Mouse (Mus musculus) ES-E14 (cell line): ENCODE results near the gene Ksr1. TPM values are rescaled to one million over a fixed set of nuclear protein-coding genes. Genes with fewer than 3 reads are reported as not detected.
A peak's percentile ranks its signal among the peaks of the same experiment; 100 is the strongest.

Source experiments
- DNase-seq: peaks from one replicate; pipeline ENCODE4 v3.0.0-alpha.2; 2013; ENCODE audit warnings: low read depth, low spot score
- H3K27ac ChIP-seq: 2 replicates; pipeline ENCODE4 v1.5.1; 2012; ENCODE audit warnings: low read depth, mild to moderate bottlenecking, low read length, moderate library complexity, mixed read lengths; ENCODE audit not compliant: poor library complexity, insufficient read depth, severe bottlenecking
- H3K36me3 ChIP-seq: 2 replicates; pipeline ENCODE4 v1.6.1; 2012; ENCODE audit warnings: mild to moderate bottlenecking, low read length, moderate library complexity, mixed read lengths; ENCODE audit not compliant: control insufficient read depth, poor library complexity, insufficient read depth, severe bottlenecking
- H3K4me1 ChIP-seq, 2 experiments: fragments of 150-350 bp in 1 of 2; sonication (generic) in 1 of 2; 2 replicates each; pipeline ENCODE4 v1.6.1; 2012; ENCODE audit warnings: low read length in 2 of 2, mild to moderate bottlenecking in 1 of 2, mixed read lengths in 1 of 2; ENCODE audit not compliant: control insufficient read depth in 2 of 2, insufficient read depth in 2 of 2, poor library complexity in 1 of 2
- H3K4me3 ChIP-seq, 2 experiments: fragments of 150-350 bp in 1 of 2; sonication (generic) in 1 of 2; 2 replicates each; pipeline ENCODE4 v1.5.1; 2012; ENCODE audit warnings: low read length in 2 of 2, low read depth in 1 of 2, mild to moderate bottlenecking in 1 of 2, mixed read lengths in 1 of 2; ENCODE audit not compliant: insufficient read depth in 1 of 2, poor library complexity in 1 of 2, severe bottlenecking in 1 of 2
- H3K9ac ChIP-seq: 2 replicates; pipeline ENCODE4 v1.6.1; 2012; ENCODE audit warnings: low read depth, mild to moderate bottlenecking, low read length, mixed read lengths; ENCODE audit not compliant: poor library complexity, insufficient read depth, severe bottlenecking
- H3K9me3 ChIP-seq: fragments of 150-350 bp; sonication (generic); 2 replicates; pipeline ENCODE4 v1.6.1; 2012; ENCODE audit warnings: low read depth, mild to moderate bottlenecking, low read length; ENCODE audit not compliant: control insufficient read depth, insufficient read depth
- CHD2 ChIP-seq: IDR thresholded peaks from 2 replicates; pipeline ENCODE4 v1.6.1; 2014; ENCODE audit warnings: mild to moderate bottlenecking, low read depth, low read length, inconsistent platforms
- HCFC1 ChIP-seq: IDR thresholded peaks from 2 replicates; pipeline ENCODE4 v1.6.1; 2012; ENCODE audit warnings: low read length, inconsistent platforms, borderline replicate concordance; ENCODE audit not compliant: insufficient read depth
- MAFK ChIP-seq: IDR thresholded peaks from 2 replicates; pipeline ENCODE4 v1.6.1; 2014; ENCODE audit warnings: mild to moderate bottlenecking, low read depth, low read length, inconsistent platforms; ENCODE audit not compliant: insufficient read depth
- ZC3H11A ChIP-seq: IDR thresholded peaks from 2 replicates; pipeline ENCODE4 v1.6.1; 2012; ENCODE audit warnings: low read depth, mild to moderate bottlenecking, inconsistent platforms, low read length, borderline replicate concordance
- ZNF384 ChIP-seq: IDR thresholded peaks from 2 replicates; pipeline ENCODE4 v1.6.1; 2012; ENCODE audit warnings: low read depth, low read length, inconsistent platforms
- in situ Hi-C, 2 experiments: fragments of 600-800 bp; cut with MboI; formaldehyde crosslinking; loops; one replicate each; pipeline ENCODE4 v1.15.1; 2025; ENCODE audit warnings: low sequenced_read_pairs in 2 of 2, inconsistent platforms in 1 of 2; ENCODE audit not compliant: unreplicated experiment in 2 of 2
- total RNA-seq: library from RNA; depleted of rRNA; stranded (reverse); fragments of 300-350 nt; gene quantifications from 2 replicates; pipeline ENCODE4 v1.2.3, GENCODE M21; 2012

Ksr1 gene
- total RNA-seq, 1 experiment: 11.3 TPM

- H3K4me3 ChIP-seq: 0 out of 4 replicates have a peak overlapping the region, but pooled peaks of 1 of the 2 experiments have one; percentile 19
- H3K9ac ChIP-seq: no peak overlapping the region
- H3K9me3 ChIP-seq: no peaks in the 10 kb centered on the region
- TF ChIP-seq HCFC1 (no peak), ZNF384 (no peak), MAFK (no peak), ZC3H11A (no peak), CHD2 (no peak)
- peaks cover 0 to 5% of the 10 kb centered on the region in 2 experiments; a peak in 1 of 4 replicates for H3K4me1 ChIP-seq
- H3K27ac ChIP-seq: no peak overlapping the region
- in situ Hi-C loops: loop anchor here (5.0 to 10.0 kb wide), 2 partner anchors 181 to 183 kb away; no protein-coding TSS in a partner anchor
- H3K36me3 ChIP-seq: no peaks in the 10 kb centered on the region
- no peak for DNase-seq
These were observed 114.8 kb downstream of the Ksr1 start for GRCm38 (mm10) chr11:79031452-79031746.

DNA sequence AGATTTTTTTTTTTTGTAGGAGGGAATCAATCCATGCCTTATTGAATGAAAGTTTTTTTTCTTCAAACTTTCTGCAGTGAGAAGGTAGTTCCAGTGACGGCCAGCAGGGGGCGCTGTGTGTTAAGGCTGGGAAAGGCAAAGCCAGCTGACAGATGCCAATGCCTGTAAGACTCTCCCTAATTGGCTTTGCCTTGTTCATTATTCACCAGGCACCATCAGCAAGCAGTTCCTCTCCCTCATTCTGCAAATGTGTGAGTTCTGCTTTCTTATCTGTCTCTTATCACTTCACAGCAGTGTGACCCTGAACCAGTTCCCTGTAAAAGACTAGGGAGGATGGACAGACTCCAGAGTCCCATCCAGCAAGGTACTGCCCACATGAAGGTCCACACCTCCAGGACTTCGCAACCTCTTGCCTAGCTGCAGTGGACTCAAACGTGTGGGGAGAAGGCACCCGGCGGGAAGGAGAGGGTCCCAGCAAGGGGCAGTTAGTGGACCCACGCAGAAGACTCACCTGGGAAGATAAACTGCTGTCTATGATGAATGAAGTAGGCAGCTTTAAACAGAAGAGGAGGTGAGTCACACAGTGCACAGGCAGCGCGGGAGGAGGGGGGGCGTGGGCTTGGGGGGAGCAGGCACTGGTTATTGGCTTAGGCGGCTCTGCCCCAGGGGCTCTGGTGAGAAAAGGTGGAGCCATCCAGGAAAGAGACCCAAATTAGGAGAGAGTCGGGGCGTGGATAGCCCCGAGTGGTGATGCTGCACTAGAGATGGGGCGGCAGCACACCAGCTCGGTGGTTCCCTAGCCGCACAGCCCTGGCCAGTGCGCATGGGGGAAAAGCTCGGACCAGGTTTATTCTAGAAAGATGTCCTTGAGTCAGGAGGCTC, 115.4 kb downstream of the Ksr1 start:
- no peak for DNase-seq
- Histone ChIP-seq H3K27ac (no peak overlapping the region), H3K9me3 (no peaks in the 10 kb centered on the region), H3K4me3 (0 out of 4 replicates have a peak overlapping the region, but pooled peaks of 1 of the 2 experiments have one; percentile 19), H3K9ac (no peak overlapping the region), H3K36me3 (no peaks in the 10 kb centered on the region), H3K4me1 (peaks cover 0 to 5% of the 10 kb centered on the region in 2 experiments; a peak in 1 of 4 replicates)
- in situ Hi-C loops: loop anchor here (5.0 to 10.0 kb wide), 2 partner anchors 181 to 184 kb away; no protein-coding TSS in a partner anchor
- TF ChIP-seq HCFC1 (no peak), ZNF384 (peak; percentile 75; the same call in 1 of the 2 replicates), CHD2 (no peak), MAFK (no peak), ZC3H11A (peak; percentile 82)

DNA sequence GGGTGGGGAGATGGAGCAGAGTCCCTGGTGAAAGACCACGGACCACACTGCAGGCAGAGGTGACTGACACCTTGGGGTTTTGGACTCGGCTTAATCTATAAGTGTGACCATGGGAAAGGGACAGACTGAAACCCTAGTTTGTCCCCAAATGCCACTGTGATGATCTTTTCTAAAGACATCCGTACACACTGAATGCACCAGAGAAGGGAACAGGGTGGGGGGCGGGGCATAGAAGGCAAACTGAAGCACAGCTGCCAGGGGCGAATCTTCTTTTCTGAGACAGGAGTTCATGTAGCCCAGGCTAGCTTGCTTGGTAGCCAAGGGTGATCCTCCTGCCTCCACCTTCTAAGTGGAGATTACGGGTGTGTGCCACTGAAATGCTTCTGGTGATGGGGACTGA, 122.5 kb downstream of the Ksr1 start:
- no peak for DNase-seq
- Histone ChIP-seq H3K27ac (no peak overlapping the region), H3K4me1 (peaks cover 0 to 12% of the 10 kb centered on the region in 2 experiments; a peak in 1 of 4 replicates), H3K9ac (no peak overlapping the region), H3K9me3 (no peaks in the 10 kb centered on the region), H3K36me3 (no peaks in the 10 kb centered on the region), H3K4me3 (no peak overlapping the region)
- TF ChIP-seq HCFC1 (no peak), MAFK (no peak), ZNF384 (no peak), CHD2 (no peak), ZC3H11A (no peak)
- in situ Hi-C loops: no loop called here

DNA sequence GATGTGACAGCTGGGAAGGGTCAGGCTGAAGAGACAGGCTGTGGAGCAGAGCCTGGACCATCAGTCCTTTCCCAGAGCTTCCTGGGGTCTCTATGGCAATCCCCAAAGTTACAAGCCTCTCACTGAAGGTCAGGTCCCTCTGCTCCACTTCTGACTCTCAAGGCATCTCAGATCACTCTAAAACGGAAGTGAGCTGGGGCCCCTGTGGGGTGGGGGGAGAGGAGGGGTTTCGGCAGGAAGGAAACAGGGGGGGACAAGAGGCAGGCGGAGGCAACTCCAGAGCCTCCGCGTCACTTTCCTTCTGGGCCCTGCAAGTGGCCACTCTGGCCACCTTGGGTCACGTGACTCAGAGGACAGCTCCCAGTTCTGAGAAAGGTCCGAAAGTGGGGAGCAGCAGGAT, 122.9 kb downstream of the Ksr1 start:
- in situ Hi-C loops: no loop called here
- no peaks in the 10 kb centered on the region for H3K9me3 ChIP-seq
- H3K36me3 ChIP-seq: no peaks in the 10 kb centered on the region
- DNase-seq: no peak
- H3K27ac ChIP-seq: no peak overlapping the region
- TF ChIP-seq MAFK (no peak), ZC3H11A (no peak), HCFC1 (no peak), ZNF384 (no peak), CHD2 (no peak)
- no peak overlapping the region for H3K9ac ChIP-seq
- H3K4me1 ChIP-seq: peaks cover 0 to 12% of the 10 kb centered on the region in 2 experiments; a peak in 1 of 4 replicates
- H3K4me3 ChIP-seq: no peak overlapping the region
